Mouse (Mus musculus) brain, embryonic 14.5 days (tissue): ENCODE data around the gene Aldh1l1.

ENCODE experiments used
- CTCF ChIP-seq: fragments of 200-500 bp; IDR thresholded peaks from 2 replicates; pipeline ENCODE4 v1.5.1; 2012; ENCODE audit warnings: inconsistent platforms, mild to moderate bottlenecking, moderate library complexity, borderline replicate concordance; ENCODE audit not compliant: insufficient read depth, insufficient read length; ENCODE audit errors: extremely low read depth
- POLR2A ChIP-seq: fragments of 200-500 bp; IDR thresholded peaks from 2 replicates; pipeline ENCODE4 v1.6.1; 2012; ENCODE audit warnings: mild to moderate bottlenecking, inconsistent platforms, borderline replicate concordance; ENCODE audit not compliant: poor library complexity, insufficient read depth, insufficient read length, severe bottlenecking; ENCODE audit errors: extremely low read depth

GRCm38 (mm10) chr6:90553682-90554081 is 67.5 kb downstream of the Aldh1l1 start:
- no peak for TF ChIP-seq CTCF
- TF ChIP-seq POLR2A = no peak
